Mouse (Mus musculus): ENCODE data around the gene Tmem176b. TPM values are rescaled to one million over a fixed set of nuclear protein-coding genes. Genes with fewer than 3 reads are reported as not detected.

Tmem176b gene
- polyA plus RNA-seq, 1 experiment from 2014 or later, result 25.4 TPM

DNA sequence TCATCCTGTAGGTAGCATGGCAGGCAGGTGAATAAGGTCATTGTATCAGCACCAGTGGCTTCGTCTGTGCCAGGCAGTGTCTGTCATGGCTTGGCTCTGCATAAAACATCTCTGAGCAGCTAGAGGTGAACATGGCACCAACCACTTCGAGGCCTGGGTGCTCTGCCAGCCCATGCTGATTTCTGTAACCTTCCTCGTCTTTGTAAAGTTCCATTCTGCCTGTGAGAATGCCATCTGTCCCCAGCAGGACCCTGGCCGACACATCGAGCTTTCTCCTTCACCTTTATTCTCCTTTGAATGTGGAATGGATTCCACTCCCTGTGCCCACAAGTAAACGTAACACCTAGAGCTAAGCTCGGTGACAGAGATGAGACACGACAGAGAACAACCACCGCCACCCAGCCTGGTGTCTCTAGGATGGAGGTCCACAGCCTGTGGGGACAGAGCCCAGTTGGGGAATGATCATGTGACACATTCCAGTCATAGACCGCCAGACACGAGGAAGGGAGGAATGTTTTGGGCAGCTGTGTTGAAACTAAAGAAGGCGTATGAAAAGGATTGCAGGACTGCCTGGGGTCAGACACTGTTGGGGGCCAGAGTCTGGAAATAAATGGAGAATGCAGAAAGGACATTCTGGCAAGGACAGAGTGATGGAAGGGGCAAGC lies 20.5 kb upstream of the Tmem176b start:
- Histone ChIP-seq H3K4me1 (peaks cover 15% of the 10 kb centered on the region), H3K27me3 (ENCODE audit: poor library complexity, severe bottlenecking) (peaks cover 61% of the 10 kb centered on the region), H3K27ac (no peak overlapping the region), H3K36me3 (replicated peaks) (no peaks in the 10 kb centered on the region), H3K4me3 (no peak overlapping the region), H3K9me3 (no peaks in the 10 kb centered on the region)
- DNase-seq (ENCODE audit: extremely low spot score, low spot score), result no peak
- WGBS, result 80% methylated on average over 12 of the region's 12 CpGs

DNA sequence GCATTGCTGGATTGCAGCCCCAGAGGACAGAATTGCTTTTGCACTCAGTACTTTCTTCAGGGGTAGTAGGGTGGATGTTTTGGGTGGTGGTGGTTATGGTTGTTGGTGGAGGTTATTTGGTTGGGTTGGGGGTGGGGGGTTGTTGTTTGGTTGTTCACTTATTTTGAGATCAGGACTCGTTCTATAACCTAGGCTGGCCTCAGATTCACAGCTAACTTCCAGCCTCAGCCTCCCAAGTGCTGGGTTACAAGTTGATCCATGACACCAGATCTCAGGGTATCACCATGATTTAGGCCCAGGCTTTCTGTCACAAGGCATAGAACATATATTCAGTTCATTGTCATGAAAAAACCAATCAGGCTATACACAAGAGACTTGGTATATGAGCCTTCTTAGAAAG lies 19.6 kb upstream of the Tmem176b start:
- Histone ChIP-seq H3K4me1 (peaks cover 6% of the 10 kb centered on the region), H3K27me3 (ENCODE audit: poor library complexity, severe bottlenecking) (peaks cover 59% of the 10 kb centered on the region), H3K36me3 (replicated peaks) (no peaks in the 10 kb centered on the region), H3K4me3 (no peak overlapping the region), H3K27ac (no peak overlapping the region), H3K9me3 (no peaks in the 10 kb centered on the region)
- 70% methylated on average over 1 of the region's 1 CpGs for WGBS
- DNase-seq (ENCODE audit: extremely low spot score, low spot score), result no peak

DNA sequence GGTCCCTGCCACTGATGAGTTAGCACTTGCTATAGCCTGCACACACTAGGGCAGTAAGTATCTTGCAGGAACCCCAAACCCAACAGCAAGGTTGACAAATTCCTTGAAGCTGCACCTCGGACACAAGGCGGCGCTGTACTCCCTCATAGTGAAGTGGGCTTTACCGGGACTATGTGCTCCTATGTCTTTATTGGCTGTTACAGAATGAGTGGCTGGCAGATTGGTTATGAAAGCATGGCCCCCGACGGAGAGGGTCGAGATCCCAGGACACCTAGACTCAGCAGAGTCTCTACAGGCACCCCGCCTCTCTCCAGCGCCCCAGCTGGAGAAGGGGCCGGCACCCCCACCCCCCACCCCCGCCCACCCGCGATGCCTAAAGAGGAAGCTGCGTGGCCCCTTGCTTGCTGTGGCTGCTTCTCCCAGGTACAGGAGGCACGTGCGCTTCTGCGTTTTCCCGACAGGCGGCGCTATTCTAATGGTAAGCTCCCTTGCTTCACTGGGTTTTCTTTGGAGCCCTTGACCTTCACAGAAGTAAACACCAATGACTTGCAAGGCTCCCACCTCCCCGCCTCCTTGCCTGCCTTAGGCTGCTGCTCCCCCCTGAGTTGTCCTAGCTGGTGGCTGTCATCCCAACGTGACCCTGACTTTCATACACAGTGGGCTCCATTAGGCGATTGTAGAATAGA lies 19.0 kb upstream of the Tmem176b start:
- H3K4me3 ChIP-seq, result peak overlapping the region; percentile 42
- H3K4me1 ChIP-seq, result peaks cover 5% of the 10 kb centered on the region
- DNase-seq (ENCODE audit: extremely low spot score, low spot score), result peak; percentile 52
- H3K9me3 ChIP-seq, result no peaks in the 10 kb centered on the region
- H3K27me3 ChIP-seq (ENCODE audit: poor library complexity, severe bottlenecking), result peaks cover 54% of the 10 kb centered on the region
- H3K36me3 ChIP-seq (replicated peaks), result no peaks in the 10 kb centered on the region
- no peak overlapping the region for H3K27ac ChIP-seq
- WGBS, result 12% methylated on average over 23 of the region's 23 CpGs

DNA sequence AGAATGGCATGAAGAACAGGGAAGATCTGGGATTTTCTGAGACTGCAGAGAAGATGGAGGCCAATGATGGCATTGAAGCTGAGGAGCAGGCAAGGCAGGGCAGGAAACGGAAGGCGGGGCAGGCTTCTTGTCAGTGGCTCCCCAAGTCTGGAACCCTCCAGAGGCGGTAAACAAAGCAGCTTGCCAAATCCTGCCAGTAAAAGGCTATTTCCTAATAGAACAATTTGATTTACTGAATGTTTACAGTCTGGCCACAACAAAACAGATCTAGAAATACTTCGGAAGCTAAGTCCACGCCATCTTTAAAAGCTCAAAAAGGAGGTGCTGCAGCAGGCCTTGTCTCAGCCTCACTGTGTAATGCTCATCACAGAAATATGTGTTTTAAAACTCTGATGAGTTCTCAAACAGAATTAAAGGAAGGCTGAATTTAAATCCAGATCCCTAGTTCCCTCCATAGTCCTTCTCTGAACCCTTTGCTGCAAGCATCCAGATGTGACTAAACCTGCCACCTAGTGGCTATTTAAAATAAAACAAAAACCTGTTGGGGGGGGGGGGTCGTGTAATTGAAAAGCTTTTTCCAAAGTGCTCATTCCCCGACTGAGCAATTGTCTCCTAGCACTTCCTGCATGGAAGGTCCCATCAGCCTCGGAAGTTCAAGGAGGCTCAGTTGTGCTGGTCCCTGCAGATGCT lies 16.5 kb upstream of the Tmem176b start:
- no peak for DNase-seq (ENCODE audit: extremely low spot score, low spot score)
- H3K4me1 ChIP-seq, result peaks cover 5% of the 10 kb centered on the region
- H3K4me3 ChIP-seq, result no peak overlapping the region
- H3K9me3 ChIP-seq, result 0 out of 2 replicates have a peak, but pooled peaks cover 3% of the 10 kb centered on the region
- H3K36me3 ChIP-seq (replicated peaks), result no peaks in the 10 kb centered on the region
- peaks cover 31% of the 10 kb centered on the region for H3K27me3 ChIP-seq (ENCODE audit: poor library complexity, severe bottlenecking)
- 56% methylated on average over 8 of the region's 8 CpGs for WGBS
- no peak overlapping the region for H3K27ac ChIP-seq

DNA sequence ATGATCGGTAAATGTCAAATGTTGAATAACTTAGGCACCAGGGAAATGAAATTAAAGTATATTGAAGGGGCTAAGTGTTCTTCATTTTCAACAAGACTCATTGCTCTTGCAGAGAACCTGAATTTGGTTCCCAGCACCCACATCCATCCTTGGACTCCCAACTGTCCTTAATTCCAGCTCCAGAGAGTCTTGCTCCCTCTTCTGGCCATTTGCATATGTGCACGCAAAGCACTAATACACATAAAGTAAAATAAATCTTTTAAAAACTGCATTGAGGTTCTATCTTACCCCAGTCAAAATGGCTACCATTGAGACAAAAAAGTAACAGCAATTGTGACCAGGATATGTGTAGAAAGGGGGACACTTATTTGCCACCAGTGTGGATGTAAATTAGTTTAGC lies 12.9 kb upstream of the Tmem176b start:
- Histone ChIP-seq H3K9me3 (0 out of 2 replicates have a peak, but pooled peaks cover 3% of the 10 kb centered on the region), H3K27me3 (ENCODE audit: poor library complexity, severe bottlenecking) (peaks cover 9% of the 10 kb centered on the region; the same call in 1 of the 2 replicates), H3K4me1 (peaks cover 14% of the 10 kb centered on the region), H3K4me3 (no peak overlapping the region), H3K27ac (no peak overlapping the region), H3K36me3 (replicated peaks) (no peaks in the 10 kb centered on the region)
- 98% methylated on average over 2 of the region's 2 CpGs for WGBS
- DNase-seq (ENCODE audit: extremely low spot score, low spot score), result no peak

DNA sequence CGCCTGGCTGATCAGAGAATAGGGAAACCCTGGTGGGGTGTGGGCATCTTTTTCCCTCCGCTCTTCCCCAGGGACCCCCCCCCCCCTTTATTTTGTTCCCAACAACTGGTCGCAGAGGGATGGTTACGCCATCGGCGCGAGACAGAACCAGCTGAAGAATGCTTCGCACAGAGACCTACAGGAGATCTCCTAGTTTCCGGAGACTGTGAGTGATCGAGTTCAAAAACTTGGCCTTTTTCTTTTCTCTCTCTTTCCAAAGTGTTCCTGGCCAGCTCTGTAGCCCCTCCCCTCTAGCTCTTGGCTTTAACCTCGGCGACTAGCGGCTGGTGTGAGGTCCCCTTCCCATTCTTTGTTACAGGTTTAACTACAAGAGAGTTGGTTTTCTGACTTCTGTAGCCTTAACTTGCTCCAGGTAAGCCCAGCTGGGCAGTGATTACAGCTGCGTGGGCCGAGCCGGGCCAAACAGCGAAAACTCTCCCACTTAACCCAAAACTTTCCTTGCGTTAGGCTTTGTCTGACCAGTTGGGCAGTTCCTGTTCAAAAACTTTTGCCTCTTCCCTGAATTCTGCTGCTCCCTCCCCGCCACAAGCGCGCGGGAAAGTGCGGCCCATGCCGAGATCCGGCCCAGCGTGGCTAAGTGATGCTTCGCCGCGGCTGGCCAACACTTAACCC lies 10.7 kb upstream of the Tmem176b start:
- peak overlapping the region; percentile 85 for H3K27ac ChIP-seq
- under 1% methylated on average over 29 of the region's 29 CpGs for WGBS
- H3K36me3 ChIP-seq (replicated peaks), result no peaks in the 10 kb centered on the region
- 0 out of 2 replicates have a peak, but pooled peaks cover 5% of the 10 kb centered on the region for H3K27me3 ChIP-seq (ENCODE audit: poor library complexity, severe bottlenecking)
- DNase-seq (ENCODE audit: extremely low spot score, low spot score), result peak; percentile 53
- H3K4me1 ChIP-seq, result peaks cover 14% of the 10 kb centered on the region
- peak overlapping the region; percentile 53 for H3K4me3 ChIP-seq
- H3K9me3 ChIP-seq, result 0 out of 2 replicates have a peak, but pooled peaks cover 3% of the 10 kb centered on the region

DNA sequence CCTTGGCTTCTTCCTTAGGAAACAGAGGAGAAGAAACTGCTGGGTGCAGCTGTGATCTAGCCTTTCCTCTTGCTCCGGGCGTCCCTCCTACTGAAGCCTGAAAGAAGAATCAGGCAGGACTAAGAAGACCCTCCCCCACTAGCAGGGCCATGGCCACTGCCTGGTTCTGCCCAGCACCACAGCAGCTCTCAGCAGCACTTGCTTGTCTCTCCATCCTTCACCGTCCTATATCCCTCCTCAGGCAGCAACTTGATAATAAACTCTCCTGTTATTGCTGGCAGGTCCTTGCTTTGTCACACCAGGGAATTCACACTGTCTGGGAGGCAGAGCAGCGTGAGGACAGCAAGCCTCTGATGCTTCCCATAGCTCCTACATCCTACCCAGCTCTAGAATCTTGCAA lies 3.8 kb upstream of the Tmem176b start:
- H3K4me3 ChIP-seq, result no peak overlapping the region

DNA sequence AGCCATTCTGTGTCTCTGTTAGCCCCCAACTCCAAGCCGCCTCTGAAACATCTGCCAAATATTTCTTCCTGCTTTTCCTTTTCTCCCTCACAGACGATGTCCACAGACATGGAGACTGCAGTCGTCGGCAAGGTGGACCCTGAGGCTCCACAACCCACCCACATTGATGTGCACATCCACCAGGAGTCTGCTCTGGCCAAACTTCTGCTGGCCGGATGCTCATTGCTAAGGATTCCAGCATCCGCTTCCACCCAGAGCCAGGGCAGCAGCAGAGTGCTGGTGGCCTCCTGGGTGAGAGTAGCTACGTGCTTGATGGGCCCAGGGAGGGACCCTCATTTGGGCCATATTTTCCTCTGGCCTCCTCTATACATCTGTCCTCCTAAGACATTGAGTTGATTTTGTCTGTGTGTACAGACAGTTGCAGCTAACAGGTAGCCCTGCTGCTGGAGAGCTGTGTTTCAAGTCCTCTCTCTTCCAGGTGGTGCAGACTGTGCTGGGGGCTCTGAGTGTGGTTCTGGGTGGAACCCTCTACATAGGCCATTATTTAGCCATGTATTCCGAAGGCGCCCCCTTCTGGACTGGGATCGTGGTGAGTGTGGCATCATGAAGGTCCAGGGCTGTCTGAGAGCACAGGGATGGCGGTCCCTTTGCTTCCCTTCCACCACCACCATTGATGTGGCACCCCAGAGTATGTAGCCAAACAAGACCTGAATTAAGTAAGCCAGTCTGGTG lies 981 bp upstream of the Tmem176b start:
- Histone ChIP-seq H3K27ac (0 out of 2 replicates have a peak overlapping the region, but pooled peaks have one; percentile 80), H3K4me1 (peaks cover 30% of the 10 kb centered on the region), H3K9me3 (no peaks in the 10 kb centered on the region), H3K27me3 (ENCODE audit: poor library complexity, severe bottlenecking) (no peaks in the 10 kb centered on the region), H3K4me3 (peak overlapping the region; percentile 43; the same call in 1 of the 2 replicates), H3K36me3 (replicated peaks) (no peaks in the 10 kb centered on the region)
- WGBS, result 81% methylated on average over 11 of the region's 11 CpGs
- no peak for DNase-seq (ENCODE audit: extremely low spot score, low spot score)

More for the DNA sequence above, 3.8 kb upstream of the Tmem176b start:
- H3K4me1 ChIP-seq, result peaks cover 24% of the 10 kb centered on the region
- 68% methylated on average over 4 of the region's 4 CpGs for WGBS
- no peaks in the 10 kb centered on the region for H3K9me3 ChIP-seq
- no peak overlapping the region for H3K27ac ChIP-seq
- no peaks in the 10 kb centered on the region for H3K27me3 ChIP-seq (ENCODE audit: poor library complexity, severe bottlenecking)
- H3K36me3 ChIP-seq (replicated peaks), result no peaks in the 10 kb centered on the region
- DNase-seq (ENCODE audit: extremely low spot score, low spot score), result no peak

DNA sequence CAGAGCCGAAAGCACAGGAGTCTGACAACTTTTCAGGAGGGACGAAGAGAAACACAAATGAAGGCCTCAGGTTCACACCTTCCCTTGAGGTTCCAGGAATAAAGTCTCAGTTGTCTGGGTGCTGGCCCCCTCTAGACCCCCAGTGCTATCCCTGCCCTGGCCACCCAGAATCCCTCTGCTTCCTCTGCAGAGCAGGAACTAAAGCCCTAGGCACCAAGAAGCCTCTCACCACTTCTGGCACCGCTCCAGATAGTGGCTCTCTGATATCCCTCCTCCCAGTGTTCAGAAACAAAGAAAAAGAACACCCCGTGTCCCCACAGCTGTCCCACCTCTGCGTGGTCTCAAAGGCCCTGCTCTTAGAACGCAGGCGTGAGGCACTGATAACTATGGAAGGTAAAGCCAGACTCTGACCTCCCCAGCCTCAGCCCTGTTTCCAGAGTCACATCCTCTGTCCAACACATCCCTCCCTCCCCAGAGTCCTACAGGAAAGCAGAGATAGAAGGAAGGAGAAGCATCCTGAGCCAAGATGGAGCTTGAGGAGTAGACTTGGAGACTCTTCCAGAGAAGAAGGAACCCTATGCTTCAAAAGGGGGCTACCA lies 826 bp downstream of the Tmem176b start, which contains the start of gene Tmem176a:
Tmem176a (plus strand) TSS at position 549 of the 599 bp plus-strand sequence.
- no peaks in the 10 kb centered on the region for H3K9me3 ChIP-seq
- WGBS, result 53% methylated on average over 7 of the region's 7 CpGs
- H3K4me3 ChIP-seq, result peak within 1 kb of the TSS; percentile 43
- no peaks in the 10 kb centered on the region for H3K27me3 ChIP-seq (ENCODE audit: poor library complexity, severe bottlenecking)
- H3K27ac ChIP-seq, result peak within 1 kb of the TSS; percentile 80
- H3K36me3 ChIP-seq (replicated peaks), result no peaks in the 10 kb centered on the region
- DNase-seq (ENCODE audit: extremely low spot score, low spot score), result no peak
- H3K4me1 ChIP-seq, result peaks cover 30% of the 10 kb centered on the region

DNA sequence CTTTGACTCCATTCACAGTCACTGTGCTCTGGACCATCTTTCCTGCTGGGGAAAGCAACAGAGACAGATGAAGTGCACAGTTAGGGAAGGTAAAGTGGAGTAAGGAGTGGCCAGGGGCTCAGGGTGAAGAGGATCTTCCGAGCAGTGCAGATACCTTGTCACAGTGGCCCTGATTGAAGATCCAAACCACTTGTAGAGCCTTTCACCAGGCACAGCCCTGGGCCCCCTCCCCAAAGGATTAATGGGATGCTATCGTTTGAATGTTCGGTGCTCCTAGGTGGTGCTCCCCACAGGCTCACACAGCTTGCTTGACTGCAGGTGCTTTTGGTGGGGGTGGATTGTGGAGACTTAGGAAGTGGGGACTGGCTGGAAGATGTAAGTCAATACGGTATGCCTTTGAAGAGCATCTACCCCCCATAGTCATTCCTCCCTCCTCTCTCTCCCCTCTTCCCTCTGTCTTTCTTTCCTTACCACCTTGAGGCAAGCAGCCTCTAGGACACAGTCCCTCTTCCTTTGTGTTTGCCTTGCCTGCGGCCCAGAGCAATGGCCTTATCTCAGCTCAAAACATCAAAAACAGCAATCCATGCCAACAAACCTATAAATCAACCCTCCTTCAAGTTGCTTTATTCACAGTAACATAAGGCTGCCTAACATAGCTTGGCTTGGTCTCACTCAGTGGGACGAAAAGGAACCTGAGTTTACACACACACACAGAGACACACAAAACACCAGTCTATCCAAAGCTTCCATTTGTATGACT lies 2.8 kb downstream of the Tmem176b start:
- Histone ChIP-seq H3K27ac (no peak overlapping the region), H3K27me3 (ENCODE audit: poor library complexity, severe bottlenecking) (no peaks in the 10 kb centered on the region), H3K4me3 (no peak overlapping the region), H3K4me1 (peaks cover 30% of the 10 kb centered on the region), H3K36me3 (replicated peaks) (peaks cover 8% of the 10 kb centered on the region; the same call in 1 of the 2 replicates), H3K9me3 (no peaks in the 10 kb centered on the region)
- DNase-seq (ENCODE audit: extremely low spot score, low spot score), result no peak
- 82% methylated on average over 6 of the region's 6 CpGs for WGBS

DNA sequence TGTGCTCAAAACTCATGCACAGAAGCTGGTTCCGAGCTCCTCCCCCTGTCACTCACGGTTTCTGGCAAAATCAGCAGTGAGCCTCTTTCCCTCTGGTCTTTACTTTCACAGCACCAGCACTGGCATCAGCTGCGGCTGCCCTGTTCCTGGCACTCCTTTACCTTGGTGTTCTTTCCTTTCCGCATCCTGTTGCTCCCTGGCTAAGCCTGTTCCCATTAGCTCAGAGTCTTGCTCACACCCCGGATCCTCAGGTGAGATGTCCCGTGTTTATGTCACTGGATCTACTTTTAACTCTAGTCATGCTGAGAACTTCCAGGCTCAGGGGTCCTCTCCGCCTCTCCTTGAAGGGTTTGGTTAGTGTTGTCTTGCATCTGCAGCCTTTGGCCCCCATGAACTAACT lies 3.8 kb downstream of the Tmem176b start:
- Histone ChIP-seq H3K4me3 (no peak overlapping the region), H3K36me3 (replicated peaks) (peaks cover 8% of the 10 kb centered on the region; the same call in 1 of the 2 replicates), H3K4me1 (peaks cover 30% of the 10 kb centered on the region), H3K27me3 (ENCODE audit: poor library complexity, severe bottlenecking) (no peaks in the 10 kb centered on the region), H3K9me3 (no peaks in the 10 kb centered on the region), H3K27ac (no peak overlapping the region)
- 86% methylated on average over 7 of the region's 7 CpGs for WGBS
- DNase-seq (ENCODE audit: extremely low spot score, low spot score), result no peak

Data from forebrain, embryonic 10.5 days (tissue).